Mouse (Mus musculus): ENCODE data around the gene Bst1.

The Bst1 gene

GRCm38 (mm10) chr5:43855769-43856168 is 37.1 kb downstream of the Bst1 start:
- DNase-seq (ENCODE audit: extremely low spot score), result no peak

- DNase-seq (ENCODE audit: extremely low spot score), result no peak
Observed at GRCm38 (mm10) chr5:43859663-43860062, 41.0 kb downstream of the Bst1 start.

GRCm38 (mm10) chr5:43860096-43860495 is 41.4 kb downstream of the Bst1 start:
- no peak for DNase-seq (ENCODE audit: extremely low spot score)

DNA sequence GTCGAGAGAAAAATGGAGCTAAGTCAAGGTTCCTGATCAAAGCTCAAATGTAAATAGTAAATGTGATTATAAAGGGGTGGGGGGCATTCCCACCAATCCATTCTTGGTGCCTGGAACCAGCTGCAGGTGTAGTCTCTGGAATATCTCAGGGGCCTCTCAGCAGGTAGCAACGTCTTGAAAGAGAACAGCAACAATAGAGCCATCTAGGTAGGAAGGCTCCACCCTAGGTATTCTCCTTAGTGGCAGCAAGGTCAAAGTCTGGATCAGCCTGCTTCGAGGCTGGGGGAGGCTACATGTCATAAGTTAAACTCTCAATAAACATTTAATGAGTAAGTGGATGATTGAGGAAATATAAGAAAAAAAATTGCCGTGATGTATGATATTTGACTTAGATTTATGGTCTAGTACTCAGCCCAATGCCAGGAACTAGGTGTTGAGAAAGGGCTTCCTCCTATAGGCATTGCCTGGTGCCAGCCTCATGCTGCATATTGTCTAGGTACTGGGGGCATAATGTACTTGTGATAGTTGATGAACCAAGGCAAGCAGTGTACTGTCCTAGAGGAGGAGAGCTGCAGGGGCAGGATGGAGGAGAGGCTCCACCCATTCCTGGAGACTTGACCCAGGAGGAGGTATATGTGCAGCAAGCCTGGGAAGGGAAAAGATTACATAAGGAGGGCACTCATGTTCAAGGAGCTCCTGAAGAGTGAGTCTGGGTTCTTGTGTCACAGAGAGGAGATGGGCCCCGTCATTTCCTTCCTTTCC is 42.2 kb downstream of the Bst1 start:
- DNase-seq (ENCODE audit: extremely low spot score), result no peak

- no peak for DNase-seq (ENCODE audit: extremely low spot score)
Observed at GRCm38 (mm10) chr5:43863642-43864041, 45.0 kb downstream of the Bst1 start.

DNA sequence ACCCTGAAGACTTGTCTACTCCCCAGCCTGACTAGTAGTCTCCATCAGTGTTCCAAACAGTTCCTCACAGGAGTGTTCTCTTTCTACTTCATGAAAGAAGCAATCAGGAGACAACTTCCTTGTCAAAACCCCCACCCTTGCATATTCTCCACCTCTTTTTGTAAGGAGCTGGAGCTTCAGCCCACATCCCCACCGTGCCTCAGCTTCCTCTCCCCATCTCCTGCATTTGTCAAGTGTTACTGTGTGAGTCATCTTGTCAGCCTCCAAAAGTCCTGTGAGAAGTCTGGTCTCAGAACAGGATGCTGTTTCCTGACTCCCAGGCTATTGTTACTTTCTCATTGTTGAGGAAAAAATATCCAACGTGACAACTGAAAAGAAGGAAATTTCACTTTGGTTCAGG is 46.6 kb downstream of the Bst1 start:
- DNase-seq (ENCODE audit: extremely low spot score), result no peak

DNA sequence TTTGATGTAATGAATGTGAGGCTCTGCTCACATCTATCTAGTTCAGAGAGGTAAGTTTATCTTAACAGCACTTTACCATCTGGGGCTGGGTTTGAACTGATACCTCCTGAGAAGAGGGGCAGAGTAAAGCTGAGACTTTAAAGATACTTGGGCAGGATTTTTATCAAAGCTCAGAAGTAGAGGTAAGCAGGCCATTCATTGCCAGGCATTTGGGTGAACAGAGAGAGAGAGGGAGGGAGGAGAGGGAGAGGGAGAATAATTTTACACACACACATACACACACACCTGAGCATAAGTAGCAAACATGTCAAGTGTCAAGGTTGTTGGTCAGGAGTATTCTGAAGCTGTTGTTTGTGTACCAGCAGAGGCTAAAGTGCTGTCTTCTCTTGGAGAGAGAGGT is 49.6 kb downstream of the Bst1 start, which contains the start of gene Cd38:
Cd38 (plus strand) TSS at position 301 of the 400 bp plus-strand sequence.
- no peak for DNase-seq (ENCODE audit: extremely low spot score)

GRCm38 (mm10) chr5:43868711-43869600 is 50.3 kb downstream of the Bst1 start:
- DNase-seq (ENCODE audit: extremely low spot score), result peak; percentile 59

DNA sequence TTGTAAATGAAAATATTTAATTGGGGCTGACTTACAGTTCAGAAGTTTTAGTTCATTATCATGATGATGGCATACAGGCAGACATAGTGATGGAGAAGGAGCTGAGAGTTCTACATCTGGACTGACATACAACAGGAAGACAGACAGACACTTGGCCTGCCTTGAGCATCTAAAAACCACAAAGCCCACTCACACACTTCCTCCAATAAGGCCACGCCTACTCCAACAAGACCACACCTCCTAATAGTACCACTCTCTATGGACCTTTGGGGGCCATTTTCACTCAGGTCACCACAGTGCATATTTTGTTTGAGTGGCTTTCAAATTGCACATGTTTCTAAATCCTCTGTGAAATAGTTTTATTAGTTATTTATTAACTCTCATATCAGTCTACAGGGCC is 53.2 kb downstream of the Bst1 start:
- DNase-seq (ENCODE audit: extremely low spot score), result no peak

DNA sequence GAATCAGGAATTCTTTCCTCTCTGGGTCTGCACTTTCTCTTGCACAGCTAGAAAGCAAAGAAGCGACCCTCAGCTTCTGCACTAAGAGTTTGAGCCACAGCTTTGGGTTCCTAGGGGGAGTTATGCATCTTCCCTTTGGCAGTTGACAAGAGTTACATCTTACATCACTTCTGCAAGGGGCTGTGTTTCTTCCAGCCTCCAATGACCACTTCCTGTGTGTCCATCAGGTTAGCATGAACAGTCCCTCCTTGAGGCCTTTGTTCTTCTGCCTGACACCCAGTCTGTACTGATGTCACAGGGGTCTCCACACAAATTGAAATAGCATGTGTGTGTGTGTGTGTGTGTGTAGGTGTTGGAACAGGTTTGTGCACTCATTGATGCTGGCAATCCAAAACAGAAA is 54.0 kb downstream of the Bst1 start:
- DNase-seq (ENCODE audit: extremely low spot score), result no peak

GRCm38 (mm10) chr5:43882034-43882433 is 63.3 kb downstream of the Bst1 start:
- no peak for DNase-seq (ENCODE audit: extremely low spot score)

DNA sequence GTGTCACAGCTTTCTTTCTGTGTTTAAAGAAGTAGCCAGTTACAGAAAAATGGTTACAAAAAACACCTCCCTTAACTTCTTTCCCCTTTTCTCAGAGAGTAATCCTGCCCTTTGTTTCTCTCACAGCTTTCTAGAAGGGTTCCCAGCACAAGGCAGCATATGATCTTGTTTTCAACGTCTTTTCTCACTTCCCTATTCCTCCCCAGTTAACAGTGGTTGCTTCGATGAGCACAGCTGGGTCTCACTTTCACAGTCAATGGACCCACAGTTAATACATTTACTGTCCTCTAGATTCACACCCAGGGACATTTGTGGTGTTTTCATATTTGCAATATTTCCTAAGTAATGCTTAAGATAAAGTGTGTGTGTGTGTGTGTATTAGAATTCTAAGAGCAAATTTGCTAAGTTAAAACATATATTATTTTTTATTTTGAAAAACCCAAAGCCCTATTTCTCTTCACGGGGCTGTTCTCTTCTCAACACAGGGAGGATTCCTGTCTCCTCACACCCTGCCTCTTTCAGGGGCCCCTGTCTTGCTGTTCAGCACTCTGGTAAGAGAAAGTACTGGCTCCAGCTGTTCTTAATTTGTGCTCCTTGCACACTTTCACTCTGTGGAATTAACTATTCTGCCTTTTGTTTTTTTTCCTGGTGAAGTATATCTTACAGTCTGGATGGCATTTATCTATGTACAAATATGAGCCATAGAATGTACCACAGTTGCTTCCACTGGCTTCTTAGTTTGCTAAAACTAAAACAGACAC is 66.6 kb downstream of the Bst1 start:
- DNase-seq (ENCODE audit: extremely low spot score), result no peak

DNA sequence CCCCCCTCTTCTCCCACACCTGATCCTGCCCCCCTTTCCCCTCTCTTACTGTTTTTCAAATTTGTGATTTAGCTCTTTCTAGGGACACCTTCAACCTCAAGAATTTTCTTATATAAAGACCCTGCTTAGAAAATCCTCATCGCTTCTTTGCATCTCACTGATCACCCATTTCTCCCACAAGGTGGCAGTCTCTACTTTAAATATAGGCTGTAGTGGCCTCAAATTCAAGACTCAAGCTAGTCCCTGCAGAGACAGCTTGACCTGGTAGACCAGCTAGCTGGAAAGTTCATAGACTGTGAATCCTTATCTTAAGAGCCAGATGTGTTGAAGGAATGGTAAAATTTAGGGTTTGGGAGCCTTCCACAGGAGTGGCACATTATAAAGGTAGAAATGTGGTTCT is 73.7 kb downstream of the Bst1 start:
- peak; percentile 37 for DNase-seq (ENCODE audit: extremely low spot score)
